ENCODE assay signal across 21 mouse cellular contexts in genomic region chr7:31164748-31165147, GRCm38 (mm10). TPM values are rescaled to one million over a fixed set of nuclear protein-coding genes. Genes with fewer than 3 reads are reported as not detected.
DNase-seq lines count a peak whose midpoint lies in the region; ATAC-seq and TF ChIP-seq lines count a peak whose summit lies in the region.
"Had no signal": no experiment of that assay in that cellular context is flagged by ENCODE, and none has a peak within 500 bp of the region (broad histone marks: within the 10 kb centered on the region; RNA-seq: fewer than 3 reads in every experiment).

No protein-coding gene starts in this region.

- TF ChIP-seq EP300 in ES-Bruce4 (IDR thresholded peaks at IDR 0.05; ENCODE audit: insufficient read depth, low read depth, low read length) = no peak

- 65% methylated on average over 1 of the region's 1 CpGs for WGBS in midbrain, embryonic 11.5 days

- TF ChIP-seq POLR2A in ES-Bruce4 (IDR thresholded peaks at IDR 0.05; ENCODE audit: insufficient read depth, low read length) = no peak

- peak; percentile 55 for DNase-seq in 416B (ENCODE audit: low read depth)
- DNase-seq in induced T-regulatory cell, adult 2 months (ENCODE audit: low read depth) = peak; percentile 44
- DNase-seq in thymus, postnatal 14 days = peak; percentile 63
- no peak for DNase-seq in left cerebral cortex, postnatal 4 days
- DNase-seq in left cerebral cortex, adult 8-10 months (ENCODE audit: low spot score in 2 of 2) = no peak
- no peak for DNase-seq in cerebellum, adult 9-10 months
- no peak for DNase-seq in midbrain, embryonic 11.5 days (ENCODE audit: low spot score, missing footprints)
- DNase-seq: adrenal gland, postnatal 14 days; cerebellum, adult 18-20 months; cerebellum, postnatal 10 days; gastrocnemius, postnatal 10 days; heart, adult 18-20 months; heart, postnatal 14 days had no signal

- H3K4me1 ChIP-seq in ES-Bruce4 (ENCODE audit: control insufficient read depth, insufficient read depth, low read length) = peaks cover 7% of the 10 kb centered on the region
- no peaks in the 10 kb centered on the region for H3K4me1 ChIP-seq in midbrain, embryonic 11.5 days (ENCODE audit: control insufficient read depth, insufficient read depth, low read length)
- H3K4me1 ChIP-seq: forebrain, embryonic 10.5 days had no signal

- no peaks in the 10 kb centered on the region for H3K36me3 ChIP-seq in ES-Bruce4 (ENCODE audit: control insufficient read depth, insufficient read depth, low read length, poor library complexity, severe bottlenecking)
- H3K36me3 ChIP-seq in midbrain, embryonic 11.5 days (ENCODE audit: control insufficient read depth, insufficient read depth, low read length) = no peaks in the 10 kb centered on the region
- H3K36me3 ChIP-seq: embryonic facial prominence, embryonic 10.5 days; forebrain, embryonic 10.5 days; heart, embryonic 10.5 days; hindbrain, embryonic 10.5 days had no signal

- TF ChIP-seq CTCF in ES-Bruce4 (IDR thresholded peaks at IDR 0.05; ENCODE audit: low read depth, low read length) = no peak

- ATAC-seq in midbrain, embryonic 11.5 days (ENCODE audit: low FRiP score) = no peak
- ATAC-seq: forebrain, embryonic 16.5 days had no signal

- H3K9me3 ChIP-seq in ES-Bruce4 (replicated peaks; ENCODE audit: control insufficient read depth, insufficient read depth, low read length, poor library complexity, severe bottlenecking) = no peaks in the 10 kb centered on the region
- no peaks in the 10 kb centered on the region for H3K9me3 ChIP-seq in midbrain, embryonic 11.5 days (ENCODE audit: control insufficient read depth, low read length)
- H3K9me3 ChIP-seq: embryonic facial prominence, embryonic 10.5 days; heart, embryonic 10.5 days; hindbrain, embryonic 10.5 days had no signal

- intact Hi-C loops in left cerebral cortex, postnatal 4 days (cut with DNase I) = no loop called here

- H3K27ac ChIP-seq in ES-Bruce4 (ENCODE audit: insufficient read depth, low read length) = peak overlapping the region; percentile 62
- no peak overlapping the region for H3K27ac ChIP-seq in midbrain, embryonic 11.5 days (ENCODE audit: low read depth, low read length)
- H3K27ac ChIP-seq: embryonic facial prominence, embryonic 10.5 days; forebrain, embryonic 10.5 days; heart, embryonic 10.5 days; hindbrain, embryonic 10.5 days; hindbrain, embryonic 14.5 days had no signal

- no peaks in the 10 kb centered on the region for H3K27me3 ChIP-seq in ES-Bruce4 (ENCODE audit: control insufficient read depth, insufficient read depth, low read length, poor library complexity, severe bottlenecking)
- no peaks in the 10 kb centered on the region for H3K27me3 ChIP-seq in midbrain, embryonic 11.5 days (ENCODE audit: control insufficient read depth, insufficient read depth, low read length)

- no peak overlapping the region for H3K9ac ChIP-seq in ES-Bruce4 (ENCODE audit: low read depth, poor library complexity, severe bottlenecking)
- H3K9ac ChIP-seq in midbrain, embryonic 11.5 days (ENCODE audit: low read length) = no peak overlapping the region
- H3K9ac ChIP-seq: hindbrain, embryonic 14.5 days had no signal

- H3K4me2 ChIP-seq in midbrain, embryonic 11.5 days = no peak overlapping the region
- H3K4me2 ChIP-seq: hindbrain, embryonic 14.5 days had no signal

- H3K4me3 ChIP-seq in ES-Bruce4 (ENCODE audit: low read depth, low read length) = no peak overlapping the region
- H3K4me3 ChIP-seq in midbrain, embryonic 11.5 days (ENCODE audit: low read depth, low read length) = no peak overlapping the region
- H3K4me3 ChIP-seq: embryonic facial prominence, embryonic 10.5 days; forebrain, embryonic 10.5 days; heart, embryonic 10.5 days; hindbrain, embryonic 10.5 days had no signal

RNA-seq across cellular contexts. Expression of gene Gramd1a, which starts 9.1 kb away (rescaled TPM):
- polyA plus RNA-seq in ES-Bruce4 (2011; ENCODE audit: insufficient read depth, insufficient read length, low read depth, missing spikeins) = 52.0 and 54.9 TPM in 2 replicates
- 100 to 1,000 TPM; 184 to 195 TPM for total RNA-seq in left cerebral cortex, postnatal 4 days (2021)
- 100 to 1,000 TPM; 103 to 108 (median 105) TPM for total RNA-seq in left cerebral cortex, adult 8-10 months (2022)
- polyA plus RNA-seq in midbrain, embryonic 11.5 days (2014; fragmentation: Nextera tagmentation; extraction: Ambion mirVana) = 104 and 109 TPM in 2 replicates

RNA-seq across cellular contexts. Expression of gene Scn1b, which starts 37.9 kb away (rescaled TPM):
- polyA plus RNA-seq in ES-Bruce4 (2011; ENCODE audit: insufficient read depth, insufficient read length, low read depth, missing spikeins) = 26.1 and 27.5 TPM in 2 replicates
- 10 to 100 TPM; 58.6 to 66.7 TPM for total RNA-seq in left cerebral cortex, postnatal 4 days (2021)
- 100 to 1,000 TPM; 652 to 704 (median 680) TPM for total RNA-seq in left cerebral cortex, adult 8-10 months (2022)
- polyA plus RNA-seq in midbrain, embryonic 11.5 days (2014; fragmentation: Nextera tagmentation; extraction: Ambion mirVana) = 0.52 and 1.1 TPM in 2 replicates
- total RNA-seq: MEL had no signal

RNA-seq across cellular contexts. Expression of gene Hpn, which starts 49.7 kb away (rescaled TPM):
- polyA plus RNA-seq in ES-Bruce4 (2011; ENCODE audit: insufficient read depth, insufficient read length, low read depth, missing spikeins) = 27.6 and 28.7 TPM in 2 replicates
- total RNA-seq in left cerebral cortex, postnatal 4 days (2021) = 1 to 10 TPM; 1.4 to 1.6 TPM
- total RNA-seq in left cerebral cortex, adult 8-10 months (2022) = 1 to 10 TPM; 2.0 to 4.4 (median 3.5) TPM
- 0.44 and 1.2 TPM in 2 replicates for polyA plus RNA-seq in midbrain, embryonic 11.5 days (2014; fragmentation: Nextera tagmentation; extraction: Ambion mirVana)
- polyA plus RNA-seq: forebrain, embryonic 16.5 days had no signal

Comparison
In these comparisons a context has a peak if more than half of its experiments do, and no peak if none do; other contexts are left out.
1. RNA of gene Scn1b, which starts 37.9 kb away (total RNA-seq): 652 to 704 TPM in left cerebral cortex, adult 8-10 months; 58.6 to 66.7 TPM in left cerebral cortex, postnatal 4 days; every median in the first group is over 4 times any median in the second.
2. DNase-seq: peak in 416B (single experiment), induced T-regulatory cell, adult 2 months (single experiment) and thymus, postnatal 14 days (single experiment); none in left cerebral cortex, postnatal 4 days (single experiment), left cerebral cortex, adult 8-10 months (0 of 2), cerebellum, adult 9-10 months (single experiment) and midbrain, embryonic 11.5 days (single experiment).